Mouse (Mus musculus) 416B (cell line): ENCODE data around the gene Gxylt2.

Experiments
- DNase-seq: peaks from one replicate; pipeline ENCODE4 v3.0.0; 2011; ENCODE audit warnings: low read depth

The Gxylt2 gene

GRCm38 (mm10) chr6:100800497-100800955 lies 96.0 kb downstream of the Gxylt2 start:
- peak; percentile 61 for DNase-seq

DNA sequence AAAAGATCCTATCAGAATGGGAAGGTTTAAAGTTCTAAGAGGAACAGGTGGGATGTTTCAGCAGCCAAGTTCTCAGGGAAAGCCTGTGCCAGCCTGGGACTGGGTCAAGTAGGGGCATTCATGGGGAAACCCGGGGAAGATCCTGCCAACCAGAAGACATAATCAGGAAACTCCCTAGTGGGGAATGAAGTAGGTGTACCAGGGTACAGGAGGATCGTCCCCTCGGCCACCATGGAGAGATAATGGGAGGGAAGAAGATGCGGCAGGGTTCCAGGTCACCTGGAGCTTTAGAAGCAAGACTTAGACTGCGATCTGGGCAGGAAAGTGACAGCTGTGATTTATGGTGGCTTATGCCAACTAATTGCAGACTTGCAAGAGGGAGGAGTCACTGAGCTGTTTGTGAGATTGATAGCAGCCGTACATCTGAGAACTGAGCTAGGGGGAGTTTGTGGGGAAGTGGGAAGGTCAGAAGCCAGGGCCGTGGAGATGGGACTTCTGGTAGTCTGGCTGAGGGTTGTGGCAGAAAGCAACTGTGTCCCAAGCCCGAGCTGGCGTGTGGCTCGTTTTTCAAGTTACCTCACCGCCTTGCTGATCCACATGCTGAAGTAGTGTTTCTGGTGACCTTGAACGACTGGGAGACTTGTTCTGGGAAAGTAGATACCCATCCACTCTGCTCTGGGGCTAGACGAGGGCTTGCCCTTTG lies 98.0 kb downstream of the Gxylt2 start:
- DNase-seq: no peak

DNA sequence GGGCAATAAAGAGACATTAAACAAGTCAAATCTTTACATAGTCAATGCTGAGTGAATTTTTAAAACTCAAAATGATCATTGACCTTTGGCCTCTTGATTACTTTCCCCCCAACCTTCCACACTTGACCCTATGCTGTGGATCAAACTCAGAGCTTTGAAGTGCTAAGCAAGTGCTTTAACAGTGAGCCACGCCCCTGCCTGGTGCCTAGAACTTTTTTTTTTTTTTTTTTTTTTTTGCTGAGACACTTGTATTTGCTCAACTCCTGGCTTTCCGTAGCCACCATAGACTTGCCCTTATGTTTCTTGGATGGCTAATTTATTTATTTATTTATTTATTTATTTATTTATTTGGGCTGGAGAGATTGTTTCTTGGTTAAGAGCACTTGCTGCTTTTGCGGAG lies 98.7 kb downstream of the Gxylt2 start:
- DNase-seq: no peak

DNA sequence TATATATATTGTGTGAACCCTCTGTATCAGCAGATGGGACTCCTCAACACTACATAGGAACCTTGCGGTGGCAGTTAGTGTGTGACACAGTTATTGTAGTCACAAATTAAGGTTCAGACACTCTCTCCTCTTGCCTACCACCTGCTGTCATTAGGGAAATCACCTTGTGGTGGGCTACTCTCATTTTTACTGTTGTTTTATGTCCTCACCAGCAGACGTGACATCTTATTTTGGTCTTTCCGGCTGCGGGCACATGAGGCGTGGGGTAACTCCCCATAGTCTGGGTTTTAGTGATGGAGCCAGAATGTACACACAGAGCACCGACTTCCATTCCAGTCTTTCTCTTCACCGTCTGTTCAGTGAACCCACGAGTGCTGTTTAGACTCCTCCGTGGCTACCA lies 102.7 kb downstream of the Gxylt2 start:
- no peak for DNase-seq

- no peak for DNase-seq
Measured at GRCm38 (mm10) chr6:100807746-100808145, 103.2 kb downstream of the Gxylt2 start.

GRCm38 (mm10) chr6:100808221-100808778 lies 103.8 kb downstream of the Gxylt2 start:
- no peak for DNase-seq

DNA sequence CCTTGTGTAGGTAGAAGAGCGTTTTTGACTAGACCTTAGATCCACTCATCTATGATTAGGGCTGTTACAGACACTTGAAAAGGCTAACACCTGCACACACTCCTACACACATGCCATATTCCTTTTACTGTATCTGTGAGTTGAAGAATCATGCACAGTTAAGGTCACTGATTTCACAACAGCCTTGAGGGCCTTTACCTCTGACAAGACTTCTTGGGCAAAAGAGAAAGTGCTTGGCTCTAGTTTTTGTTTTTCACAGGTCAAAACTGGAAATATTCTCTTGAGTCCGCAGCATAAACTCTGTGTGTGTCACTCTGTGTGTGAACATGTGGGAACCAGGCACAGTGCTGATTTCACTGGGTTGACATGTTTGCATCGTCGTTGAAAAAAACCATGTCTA lies 105.6 kb downstream of the Gxylt2 start:
- DNase-seq: no peak

- DNase-seq: no peak
Measured at GRCm38 (mm10) chr6:100811731-100812130, 107.2 kb downstream of the Gxylt2 start.

GRCm38 (mm10) chr6:100821367-100821766 lies 116.8 kb downstream of the Gxylt2 start:
- no peak for DNase-seq

DNA sequence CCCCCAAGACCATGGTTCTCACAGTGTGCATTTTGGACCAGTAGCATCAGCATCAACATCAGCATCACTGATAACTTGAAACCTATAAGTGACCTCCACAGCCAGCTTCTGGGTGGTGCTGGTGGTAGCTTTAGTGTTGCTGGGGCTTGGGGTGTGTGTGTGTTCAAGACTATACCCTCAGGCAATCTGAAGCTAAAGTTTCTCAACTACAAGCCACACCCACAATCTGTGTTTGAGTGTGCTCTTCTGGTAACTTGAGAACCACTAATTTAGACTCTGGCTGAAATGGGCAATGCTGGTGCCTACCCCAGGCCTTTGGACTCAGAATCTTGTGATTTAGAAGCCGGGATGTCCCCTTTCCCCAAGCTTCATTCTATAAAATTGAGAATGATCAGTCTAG lies 118.8 kb downstream of the Gxylt2 start:
- no peak for DNase-seq

- no peak for DNase-seq
Measured at GRCm38 (mm10) chr6:100824381-100824965, 119.9 kb downstream of the Gxylt2 start.

DNA sequence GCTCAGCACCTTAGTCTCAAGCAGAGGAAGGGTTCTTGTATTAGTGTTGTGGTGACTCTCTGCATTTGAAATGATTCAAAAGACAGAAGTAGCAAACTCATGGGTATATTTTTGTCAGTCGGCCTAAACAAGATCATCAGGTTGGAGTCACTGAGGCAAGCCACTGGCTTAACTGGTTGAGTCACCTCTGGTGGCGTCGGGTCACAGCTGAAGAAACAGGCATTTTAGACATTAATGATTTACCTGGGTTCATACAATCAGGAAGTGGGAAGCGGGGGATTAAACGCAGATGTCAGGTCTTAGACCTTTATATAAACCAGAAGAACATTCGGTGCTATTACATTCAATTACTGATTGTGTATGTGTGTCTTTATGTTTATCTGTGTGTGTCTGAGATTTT lies 121.5 kb downstream of the Gxylt2 start:
- DNase-seq: no peak

- no peak for DNase-seq
Measured at GRCm38 (mm10) chr6:100828565-100828964, 124.0 kb downstream of the Gxylt2 start.

GRCm38 (mm10) chr6:100829770-100830169 lies 125.2 kb downstream of the Gxylt2 start:
- no peak for DNase-seq

DNA sequence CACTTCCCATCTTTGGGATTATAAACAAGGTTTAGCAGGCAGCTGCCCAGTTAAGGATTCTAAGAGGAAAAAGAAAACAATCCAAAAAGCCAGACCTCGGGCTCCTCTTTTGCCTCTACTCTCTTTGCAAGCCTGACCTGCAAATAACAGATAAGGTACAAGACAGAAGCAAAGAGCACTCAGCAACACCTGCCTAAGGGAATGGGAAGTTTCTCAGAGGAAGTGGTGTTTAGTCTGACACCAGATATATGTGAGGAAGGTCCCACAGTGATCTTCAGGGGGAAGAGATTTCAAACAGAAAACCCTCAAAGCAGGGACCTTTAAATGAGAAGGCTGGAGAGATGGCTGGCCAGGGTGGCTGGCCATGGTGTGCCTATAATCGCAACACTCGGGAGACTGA lies 126.7 kb downstream of the Gxylt2 start:
- DNase-seq: no peak

DNA sequence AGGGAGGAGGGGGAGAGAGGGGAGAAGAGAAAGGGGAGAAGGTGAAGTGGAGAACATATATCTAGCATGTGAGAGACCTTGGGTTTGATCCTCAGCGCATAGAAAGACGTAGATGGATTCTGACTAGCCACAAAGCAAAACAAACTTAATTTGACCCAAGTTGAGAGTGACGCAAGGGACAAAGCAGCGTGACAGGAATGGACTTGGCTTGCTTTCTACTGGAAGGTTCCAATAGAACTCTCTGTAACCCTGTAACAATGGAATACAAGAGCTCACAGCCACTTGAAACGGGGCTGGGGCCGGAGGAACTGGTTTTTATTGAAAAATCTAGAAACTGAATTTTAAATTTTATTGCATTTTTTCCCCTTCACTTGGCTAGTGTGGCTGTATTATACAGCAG lies 127.2 kb downstream of the Gxylt2 start:
- DNase-seq: no peak

DNA sequence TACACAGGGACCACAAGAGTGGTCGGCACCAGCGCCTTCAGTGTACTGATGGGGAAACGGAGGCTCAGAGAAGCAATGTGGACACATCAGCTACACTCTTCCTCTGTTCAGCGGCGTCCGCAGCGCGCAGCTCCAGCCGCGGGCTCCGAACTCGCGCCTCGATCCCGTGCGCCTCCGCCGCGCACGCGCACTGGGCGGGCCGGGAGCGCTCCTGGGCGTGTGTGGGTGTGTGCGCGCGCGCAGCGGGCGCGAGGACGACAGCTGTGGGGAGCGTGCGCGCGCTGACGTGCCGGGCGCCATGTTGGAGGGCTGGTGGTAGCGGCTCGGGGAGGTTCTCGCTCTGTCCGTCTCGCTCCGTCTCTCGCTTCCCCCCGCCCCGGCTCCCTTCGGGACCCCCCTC lies 128.8 kb downstream of the Gxylt2 start, which contains the start of gene Ppp4r2:
TSS of gene Ppp4r2 (plus strand) at position 268 of the 400 bp plus-strand sequence.
- peak; percentile 81 for DNase-seq

DNA sequence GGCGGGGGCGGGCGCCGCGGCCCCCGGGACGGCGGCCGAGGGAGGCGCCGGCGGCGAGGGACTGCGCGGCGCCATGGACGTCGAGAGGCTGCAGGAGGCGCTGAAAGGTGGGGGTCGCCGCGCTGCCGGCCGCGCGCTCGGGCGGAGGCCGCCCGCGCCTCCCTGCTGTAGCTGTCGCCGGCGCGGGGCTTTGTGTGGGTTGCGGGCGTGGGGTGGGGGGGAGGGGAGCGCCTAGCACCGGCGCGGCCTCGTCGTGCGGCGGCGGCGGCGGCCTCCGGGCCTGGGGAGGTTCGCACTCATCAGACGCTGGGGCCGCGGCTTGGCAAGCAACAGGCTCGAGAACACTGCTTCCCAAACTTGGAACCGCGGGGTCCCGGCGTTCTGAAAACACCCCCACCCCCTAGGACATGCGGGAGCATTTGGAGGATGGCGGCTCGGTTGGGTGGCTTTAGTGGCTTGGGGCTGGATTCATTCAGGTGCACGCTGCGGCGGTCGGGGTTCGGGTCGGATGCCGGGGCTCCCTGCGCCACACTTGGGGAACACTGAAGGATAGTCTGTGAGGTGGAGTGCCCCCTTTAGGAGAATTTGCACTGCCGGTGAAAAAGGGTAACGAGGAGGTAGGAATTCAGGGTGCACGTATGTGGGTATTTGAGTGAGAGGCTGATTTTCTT lies 129.4 kb downstream of the Gxylt2 start:
- DNase-seq: peak; percentile 52

GRCm38 (mm10) chr6:100834489-100835160 lies 130.1 kb downstream of the Gxylt2 start:
- DNase-seq: no peak

GRCm38 (mm10) chr6:100845058-100845457 lies 140.5 kb downstream of the Gxylt2 start:
- DNase-seq: no peak

GRCm38 (mm10) chr6:100847264-100847663 lies 142.7 kb downstream of the Gxylt2 start:
- DNase-seq: no peak

DNA sequence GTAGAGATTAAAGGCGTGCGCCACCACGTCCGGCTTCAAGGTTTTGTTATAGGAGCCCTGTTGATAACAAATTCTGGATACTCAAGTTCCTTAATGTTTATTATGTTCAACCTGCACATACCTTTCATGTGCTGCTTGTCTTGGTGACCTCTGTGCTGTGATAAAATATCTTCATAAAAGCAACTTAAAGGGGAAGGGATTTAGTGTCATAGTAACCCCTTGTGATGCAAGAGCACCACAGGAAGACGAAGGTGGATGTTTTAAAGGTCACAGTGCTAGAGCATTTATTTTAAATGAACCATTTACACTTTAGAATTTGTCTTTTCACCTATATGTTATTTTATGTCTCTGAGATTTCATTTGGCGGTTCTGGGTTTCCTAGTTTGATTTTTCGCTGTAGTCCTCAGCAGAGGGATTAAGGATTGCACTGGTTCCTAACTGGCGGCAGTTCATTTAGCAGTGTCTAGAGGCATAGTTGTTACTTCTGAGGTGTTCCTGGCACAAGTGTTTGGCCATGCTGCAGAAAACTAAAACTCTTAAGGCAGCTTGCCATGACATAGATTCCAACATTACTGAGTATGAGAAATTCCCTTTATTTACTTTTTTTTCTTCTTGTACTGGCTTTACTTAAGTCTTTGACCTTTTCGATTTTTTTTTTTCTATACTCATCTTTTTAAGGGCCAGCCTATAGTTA lies 144.3 kb downstream of the Gxylt2 start:
- no peak for DNase-seq
